Mouse (Mus musculus) adrenal gland, adult (tissue): ENCODE measurements around the gene Suclg1.

Experiments
- DNase-seq, 2 experiments: peaks; one replicate each; pipeline ENCODE4 v3.0.0; 2022 to 2023; ENCODE audit warnings: low spot score in 1 of 2; ENCODE audit not compliant: inconsistent age in 2 of 2

Gene Suclg1

GRCm38 (mm10) chr6:73248237-73249048 is at the start of gene Suclg1:
Gene Suclg1 (plus strand): TSS chr6:73248382.
- DNase-seq = peak; percentile 91 to 98

GRCm38 (mm10) chr6:73203724-73204123 is 44.5 kb upstream of the Suclg1 start:
- DNase-seq = no peak

DNA sequence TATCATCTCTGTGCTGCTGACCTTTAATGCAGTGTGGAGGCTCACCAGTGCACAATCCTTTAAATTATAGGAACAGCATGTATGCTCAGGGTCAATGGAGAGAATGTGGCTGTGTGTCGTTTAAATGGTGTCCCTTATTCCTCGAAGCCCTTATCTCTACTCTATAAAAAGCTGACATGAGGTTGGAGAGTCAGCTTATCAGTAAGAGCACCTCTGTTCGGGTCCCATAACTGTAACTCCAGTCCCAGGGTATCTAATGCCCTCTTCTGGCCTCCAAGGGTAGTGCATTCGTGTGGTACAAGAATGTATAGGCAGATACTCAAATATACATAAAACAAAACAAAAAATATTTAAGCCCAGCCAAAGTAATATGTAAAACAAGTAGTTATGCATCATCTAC is 43.2 kb upstream of the Suclg1 start:
- DNase-seq = no peak

- DNase-seq = no peak
Observed at GRCm38 (mm10) chr6:73209598-73209997, 38.6 kb upstream of the Suclg1 start.

DNA sequence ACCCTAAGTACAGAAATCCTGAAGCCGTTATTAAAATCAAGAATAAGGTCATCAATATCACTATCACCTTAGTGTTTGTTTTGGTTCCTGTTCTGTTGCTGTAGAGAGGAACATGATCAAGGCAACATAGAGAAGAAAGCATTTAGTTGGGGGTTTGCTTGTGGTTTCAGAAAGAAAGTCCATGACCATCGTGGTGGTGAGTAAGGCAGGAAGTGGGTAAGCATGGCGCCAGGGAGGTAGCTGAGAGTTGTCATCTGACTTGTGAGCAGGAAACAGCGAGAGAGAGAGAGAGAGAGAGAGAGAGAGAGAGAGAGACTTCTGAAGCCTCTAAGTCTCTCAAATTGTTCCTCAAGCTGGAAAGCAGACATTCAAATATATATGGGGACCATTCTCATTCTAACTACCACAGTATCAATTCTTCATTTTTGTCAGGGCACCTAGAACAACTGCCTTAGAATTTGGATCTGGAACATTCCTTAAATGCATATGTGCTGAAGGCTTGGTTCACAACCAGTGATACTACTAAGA is 37.7 kb upstream of the Suclg1 start:
- no peak for DNase-seq

DNA sequence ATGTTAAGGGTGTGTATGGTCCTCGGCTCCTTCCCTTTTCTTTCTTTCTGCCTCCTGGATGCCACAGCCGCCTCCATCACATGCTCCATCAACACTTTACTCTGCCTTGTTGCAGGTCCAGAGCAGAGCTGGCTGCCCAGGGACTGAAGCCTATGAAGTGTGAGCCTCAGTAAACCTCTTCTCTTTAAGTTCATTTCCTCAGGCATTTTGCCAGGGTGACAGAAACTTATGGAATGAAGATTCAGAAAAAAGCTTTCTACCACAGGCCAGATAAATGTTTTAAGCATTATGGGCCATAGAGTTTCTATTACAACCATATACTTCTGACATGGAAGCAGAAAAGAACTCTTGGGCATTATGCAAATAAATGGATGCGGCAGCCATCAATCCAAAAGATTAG is 37.1 kb upstream of the Suclg1 start:
- no peak for DNase-seq

- DNase-seq = no peak
Observed at GRCm38 (mm10) chr6:73211602-73212001, 36.6 kb upstream of the Suclg1 start.

- peak; percentile 94 to 97 for DNase-seq
Observed at GRCm38 (mm10) chr6:73221189-73221957, 26.8 kb upstream of the Suclg1 start, which contains the start of gene Dnah6. Gene Dnah6 (minus strand): TSS chr6:73221651.

GRCm38 (mm10) chr6:73221958-73222735 is 26.0 kb upstream of the Suclg1 start:
- DNase-seq = no peak

DNA sequence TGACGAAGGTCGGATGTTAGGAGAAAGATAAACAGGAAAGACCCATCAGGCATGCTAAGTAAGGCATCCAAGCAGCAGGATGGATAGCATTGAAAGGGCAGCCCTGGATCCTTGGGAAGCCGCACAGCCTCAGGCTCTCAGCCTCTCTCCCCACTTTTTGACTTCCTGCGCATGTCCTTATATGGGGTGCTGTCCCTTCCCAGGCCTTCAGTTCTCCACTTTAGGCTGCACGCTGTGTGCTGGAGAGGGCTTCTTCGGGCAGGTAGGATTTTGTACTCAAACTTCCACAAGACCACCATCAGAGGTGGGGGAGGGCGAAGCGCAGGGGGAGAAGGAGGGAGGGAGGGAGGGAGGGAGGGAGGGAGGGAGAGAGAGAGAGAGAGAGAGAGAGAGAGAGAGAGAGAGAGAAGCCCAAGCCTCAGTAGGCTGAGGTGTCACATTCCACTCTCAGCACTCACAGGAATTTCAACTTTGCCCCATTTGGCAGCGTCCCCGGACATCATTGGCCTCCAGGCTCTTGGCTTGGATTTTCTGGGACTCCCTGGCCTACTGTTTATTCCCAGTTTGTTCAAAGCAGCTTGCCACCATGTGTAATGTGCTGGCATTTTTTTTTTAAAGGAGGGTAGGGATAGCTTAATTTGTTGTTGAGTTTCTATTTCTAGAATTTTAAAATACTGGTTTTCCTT is 25.2 kb upstream of the Suclg1 start:
- peak; percentile 92 to 95 for DNase-seq

DNA sequence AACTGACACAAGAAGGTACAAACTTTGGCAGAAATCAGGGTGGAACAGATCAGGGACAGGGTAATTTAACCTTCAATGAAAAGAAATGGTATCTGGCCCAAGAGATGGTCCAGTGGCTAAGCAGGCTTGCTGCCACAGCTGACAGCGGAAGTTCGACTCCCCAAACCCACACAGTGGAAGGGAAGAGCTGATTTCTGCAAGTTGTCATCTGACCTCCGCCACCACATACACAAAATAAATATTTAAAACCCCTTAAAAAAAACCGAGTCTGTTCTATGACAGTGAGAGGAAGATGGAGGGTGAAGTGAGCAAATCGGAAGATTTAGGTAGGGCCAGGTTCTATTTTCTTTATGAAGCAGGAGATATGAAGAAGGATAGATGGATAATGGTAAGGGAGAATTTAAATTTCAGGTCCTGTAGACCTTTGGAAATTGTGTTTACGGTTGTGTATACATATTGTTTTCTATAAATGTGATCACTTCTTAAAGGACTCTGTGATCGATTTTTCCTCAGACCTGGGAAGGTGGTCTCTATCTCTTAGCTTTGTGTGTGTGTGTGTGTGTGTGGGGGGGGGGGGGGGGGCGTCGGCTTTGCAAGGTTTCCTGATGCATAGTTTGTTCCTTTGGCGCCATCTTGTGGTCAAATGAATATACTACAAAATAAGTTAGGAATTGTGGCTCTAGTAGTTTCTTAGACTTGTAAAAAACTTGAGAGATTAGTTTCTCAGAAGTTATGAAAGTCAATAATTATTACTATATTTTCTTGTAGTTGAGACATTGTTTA is 20.6 kb upstream of the Suclg1 start:
- DNase-seq = peak in 1 of 2 experiments; percentile 64

DNA sequence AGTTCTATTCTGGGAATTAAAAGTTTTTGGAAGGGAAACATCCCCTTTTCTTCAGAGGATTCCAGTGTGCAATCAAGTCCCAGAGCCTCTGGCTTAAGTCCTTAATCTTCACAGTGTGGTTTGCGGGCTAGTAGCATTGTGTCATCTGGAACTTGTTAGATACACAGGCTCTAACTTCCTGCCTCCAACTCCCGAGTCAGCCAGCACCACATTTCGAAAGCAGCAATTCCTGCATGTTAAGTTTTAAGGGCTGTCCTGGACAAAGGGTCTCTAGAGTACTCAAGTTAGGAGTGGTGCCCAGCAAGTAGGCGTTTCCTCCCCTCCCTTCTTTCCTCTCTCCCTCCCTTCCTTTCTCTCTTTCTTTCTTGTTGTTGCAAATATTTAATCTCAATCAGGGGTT is 19.8 kb upstream of the Suclg1 start:
- no peak for DNase-seq

- no peak for DNase-seq
Observed at GRCm38 (mm10) chr6:73228881-73229280, 19.3 kb upstream of the Suclg1 start.

DNA sequence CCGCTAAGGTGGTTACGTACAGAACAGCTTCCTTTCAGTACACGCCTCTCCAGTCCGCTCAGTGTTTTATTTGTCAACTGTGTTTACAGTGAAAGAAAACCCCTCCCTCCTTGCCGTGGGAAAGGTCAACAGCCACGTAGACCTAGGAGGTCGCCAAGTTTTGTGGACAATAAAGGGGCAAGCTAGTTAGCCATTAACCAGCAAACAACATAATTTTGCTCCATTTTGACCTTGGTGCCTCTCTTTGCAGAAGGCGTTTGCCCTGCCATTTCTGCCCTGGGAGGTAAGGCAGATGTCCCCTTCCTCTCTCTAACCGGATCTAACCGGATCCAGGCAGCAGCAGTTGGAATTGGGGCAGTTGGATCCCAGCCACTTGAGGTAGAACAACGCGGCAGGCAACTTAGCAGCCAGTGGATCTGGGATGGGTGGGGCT is 16.0 kb upstream of the Suclg1 start:
- DNase-seq = no peak

DNA sequence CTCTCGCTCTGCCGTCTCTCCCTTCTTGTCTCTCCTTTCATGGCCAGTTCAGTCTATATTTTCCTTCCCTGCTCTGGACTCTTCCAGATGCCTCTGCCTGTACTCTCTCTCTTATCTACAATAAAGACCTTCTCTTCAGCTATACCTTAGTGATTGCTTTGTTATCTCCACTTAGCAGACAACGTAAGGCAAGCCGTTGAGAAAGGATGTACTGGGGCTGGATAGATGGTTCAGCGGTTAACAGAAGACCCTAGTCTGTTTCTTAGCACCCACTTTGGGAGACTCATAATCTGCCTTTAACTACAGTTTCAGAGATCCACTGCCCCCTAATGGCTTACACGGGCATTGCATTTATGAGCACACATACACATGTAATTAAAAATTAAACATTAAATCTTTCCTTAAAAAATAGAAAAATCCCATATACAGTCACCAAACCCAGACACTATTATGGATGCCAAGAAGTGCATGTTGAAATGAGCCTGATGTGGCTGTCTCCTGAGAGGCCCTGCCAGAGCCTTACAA is 14.9 kb upstream of the Suclg1 start:
- peak in 1 of 2 experiments; percentile 56 for DNase-seq

DNA sequence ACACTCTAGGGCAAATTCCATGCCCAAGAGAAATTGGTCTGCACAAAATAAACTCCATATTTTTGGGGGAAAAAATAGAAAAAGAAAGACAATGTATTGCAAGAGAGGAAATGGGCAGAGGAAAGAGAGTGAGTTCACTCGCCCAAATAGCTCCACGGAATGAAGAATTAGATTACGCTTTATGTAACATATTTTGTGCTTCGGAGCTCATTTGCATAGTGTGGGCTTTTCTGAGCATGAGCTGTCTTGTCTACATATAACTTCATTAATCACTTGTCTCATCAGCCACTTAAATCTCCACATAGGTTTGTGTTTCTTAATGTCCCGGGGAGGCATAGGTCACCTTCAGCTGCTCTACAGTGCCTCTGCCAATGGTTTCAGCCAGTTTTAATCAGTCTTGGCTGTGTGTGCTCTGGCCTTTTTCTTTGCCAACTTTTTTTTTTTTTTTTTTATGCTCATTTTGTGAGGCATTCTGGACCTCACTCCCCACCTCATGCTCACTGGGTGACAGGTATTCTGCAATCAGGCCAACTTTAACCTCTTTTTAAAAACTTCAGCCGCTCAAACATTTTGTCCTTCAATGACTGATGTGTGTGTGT is 13.8 kb upstream of the Suclg1 start:
- no peak for DNase-seq

DNA sequence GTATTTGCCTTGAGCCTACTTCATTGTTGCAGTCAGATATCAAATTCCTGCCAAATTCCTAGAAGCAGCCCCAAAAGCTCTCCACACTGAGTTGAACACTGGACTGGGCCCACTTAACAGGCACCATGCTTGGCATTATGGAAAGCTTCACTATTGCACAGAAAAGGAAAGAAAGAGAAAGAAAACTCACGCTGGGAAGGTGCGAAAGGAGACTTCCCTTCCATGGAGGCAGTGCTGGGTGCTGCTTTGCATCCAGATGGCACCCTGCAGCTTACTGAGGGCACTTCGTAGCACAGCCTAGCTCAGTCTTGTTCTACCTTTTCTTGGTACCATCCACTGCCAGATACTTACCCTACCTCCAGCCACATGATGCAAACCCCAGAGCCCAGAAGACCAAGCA is 12.5 kb upstream of the Suclg1 start:
- DNase-seq = no peak

DNA sequence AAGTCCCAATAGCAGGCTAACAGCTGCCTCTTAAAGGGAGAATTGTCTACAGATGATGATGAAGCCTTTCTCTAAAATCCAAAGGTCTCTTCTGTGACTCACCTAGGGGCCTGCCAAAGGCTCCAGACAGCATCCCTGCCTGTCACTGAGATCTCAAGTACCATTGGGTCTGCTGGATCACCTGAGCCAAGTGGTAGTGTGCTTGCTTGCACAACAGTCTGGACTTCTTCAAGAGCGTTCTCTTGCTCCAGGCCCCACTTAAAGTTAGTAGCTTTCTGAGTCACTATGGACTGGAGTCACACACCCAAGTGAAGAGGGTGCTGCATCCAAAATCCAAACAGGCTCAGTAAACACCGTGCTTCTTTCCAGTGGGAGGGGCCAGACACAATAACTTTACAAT is 1.4 kb upstream of the Suclg1 start:
- DNase-seq = no peak

DNA sequence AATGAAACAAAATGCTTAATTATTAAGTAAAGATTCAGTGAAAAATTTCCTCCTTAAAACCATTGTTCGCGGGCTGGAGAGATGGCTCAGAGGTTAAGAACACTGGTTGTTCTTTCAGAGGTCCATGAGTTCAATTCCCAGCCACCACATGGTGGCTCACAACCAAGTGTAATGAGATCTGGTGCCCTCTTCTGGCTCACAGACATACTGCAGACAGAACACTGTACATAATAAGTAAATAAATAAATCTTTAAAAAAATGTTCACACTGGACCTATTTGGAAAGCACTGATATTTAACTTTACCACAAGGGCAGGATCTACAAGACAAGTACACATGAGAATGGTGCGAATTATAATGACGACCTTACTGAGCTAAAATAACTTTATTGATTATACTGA is 730 bp upstream of the Suclg1 start:
- peak; percentile 27 to 61 for DNase-seq
